12 mouse cellular contexts compared by ENCODE assay signal in the genomic region with DNA sequence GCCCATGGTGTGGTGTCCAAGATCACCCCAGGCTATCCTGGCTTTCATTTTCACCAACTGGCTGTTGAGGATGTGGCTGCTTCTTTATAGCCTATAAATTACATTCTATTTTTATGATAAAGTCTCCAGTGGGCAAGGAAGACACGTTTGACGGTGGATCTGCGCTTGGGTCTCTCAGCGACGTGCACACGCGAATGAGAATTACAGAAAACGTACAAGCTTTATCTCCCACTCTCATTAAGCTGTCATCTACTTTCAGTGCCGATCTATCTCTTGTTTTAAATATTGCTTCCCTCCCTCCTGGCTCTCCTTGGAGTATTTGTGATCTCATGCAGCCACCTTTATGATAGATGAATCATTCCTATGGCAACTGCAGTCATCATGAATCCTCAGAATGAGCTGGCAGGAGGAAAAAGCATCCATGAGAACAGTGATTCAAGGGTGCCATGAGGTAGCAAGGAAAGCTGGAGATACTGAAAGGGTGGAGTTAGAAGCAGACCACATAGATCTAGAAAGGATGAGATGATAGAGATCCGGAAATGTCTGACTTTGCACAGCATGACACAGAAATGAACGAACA.
"Had no signal": no experiment of that assay in that cellular context is flagged by ENCODE, and none has a peak within 500 bp of the region (broad histone marks: within the 10 kb centered on the region; RNA-seq: fewer than 3 reads in every experiment).

No protein-coding gene starts in this region.

- DNase-seq: kidney, adult 2 months; kidney, postnatal 14 days; left cerebral cortex, postnatal 4 days; lung, adult 18-20 months; thymus, adult 2 months; thymus, postnatal 25 days had no signal

- H3K4me2 ChIP-seq: kidney, embryonic 15.5 days; limb, embryonic 13.5 days; midbrain, embryonic 12.5 days; neural tube, embryonic 12.5 days had no signal

- H3K4me3 ChIP-seq: kidney, embryonic 15.5 days; limb, embryonic 13.5 days; midbrain, embryonic 12.5 days; myocyte; neural tube, embryonic 12.5 days had no signal

- H3K9me3 ChIP-seq: kidney, embryonic 15.5 days; limb, embryonic 13.5 days; midbrain, embryonic 12.5 days; neural tube, embryonic 12.5 days had no signal

- H3K36me3 ChIP-seq: kidney, embryonic 15.5 days; limb, embryonic 13.5 days; midbrain, embryonic 12.5 days; neural tube, embryonic 12.5 days had no signal

- H3K9ac ChIP-seq: kidney, embryonic 15.5 days; limb, embryonic 13.5 days; liver, embryonic 14.5 days; midbrain, embryonic 12.5 days; neural tube, embryonic 12.5 days had no signal

- H3K27ac ChIP-seq: kidney, embryonic 15.5 days; limb, embryonic 13.5 days; liver, embryonic 14.5 days; midbrain, embryonic 12.5 days; neural tube, embryonic 12.5 days had no signal

- H3K4me1 ChIP-seq: kidney, embryonic 15.5 days; limb, embryonic 13.5 days; midbrain, embryonic 12.5 days; neural tube, embryonic 12.5 days had no signal

- H3K27me3 ChIP-seq: kidney, embryonic 15.5 days; limb, embryonic 13.5 days; midbrain, embryonic 12.5 days; neural tube, embryonic 12.5 days had no signal
